Mouse (Mus musculus) heart, postnatal 4 days (tissue): Measurements from ENCODE around the gene Fto. TPM values are rescaled to one million over a fixed set of nuclear protein-coding genes. Genes with fewer than 3 reads are reported as not detected.

ENCODE experiments used
- DNase-seq: peaks from one replicate; pipeline ENCODE4 v3.0.0; 2021
- total RNA-seq, 2 experiments: library from RNA; stranded (reverse); gene quantifications; 2 replicates each; pipeline ENCODE4 v1.2.3; 2021

Gene Fto
- total RNA-seq, 2 experiments from 2014 or later, result 81.5 to 87.0 TPM

GRCm38 (mm10) chr8:91324916-91325315 lies 11.6 kb downstream of the Fto start:
- DNase-seq, result no peak

- no peak for DNase-seq
These were observed 12.7 kb downstream of the Fto start for GRCm38 (mm10) chr8:91326018-91326417.

- no peak for DNase-seq
These were observed 13.6 kb downstream of the Fto start for GRCm38 (mm10) chr8:91326946-91327345.

- DNase-seq, result no peak
These were observed 14.3 kb downstream of the Fto start for GRCm38 (mm10) chr8:91327471-91328205.

- DNase-seq, result no peak
These were observed 15.7 kb downstream of the Fto start for GRCm38 (mm10) chr8:91329056-91329455.

- DNase-seq, result no peak
These were observed 16.1 kb downstream of the Fto start for GRCm38 (mm10) chr8:91329461-91329850.

- no peak for DNase-seq
These were observed 25.2 kb downstream of the Fto start for GRCm38 (mm10) chr8:91338389-91339154.

GRCm38 (mm10) chr8:91339651-91340050 lies 26.3 kb downstream of the Fto start:
- DNase-seq, result no peak

GRCm38 (mm10) chr8:91340746-91341145 lies 27.4 kb downstream of the Fto start:
- no peak for DNase-seq

- no peak for DNase-seq
These were observed 28.9 kb downstream of the Fto start for GRCm38 (mm10) chr8:91342196-91342595.

GRCm38 (mm10) chr8:91342798-91343197 lies 29.5 kb downstream of the Fto start:
- DNase-seq, result no peak

GRCm38 (mm10) chr8:91344659-91345058 lies 31.3 kb downstream of the Fto start:
- DNase-seq, result no peak

- no peak for DNase-seq
These were observed 33.8 kb downstream of the Fto start for GRCm38 (mm10) chr8:91347146-91347545.

GRCm38 (mm10) chr8:91347595-91347994 lies 34.3 kb downstream of the Fto start:
- DNase-seq, result no peak

- DNase-seq, result no peak
These were observed 36.5 kb downstream of the Fto start for GRCm38 (mm10) chr8:91349816-91350215.

- no peak for DNase-seq
These were observed 37.3 kb downstream of the Fto start for GRCm38 (mm10) chr8:91350628-91351027.

- no peak for DNase-seq
These were observed 39.3 kb downstream of the Fto start for GRCm38 (mm10) chr8:91352598-91352997.

GRCm38 (mm10) chr8:91353062-91353461 lies 39.7 kb downstream of the Fto start:
- DNase-seq, result no peak

GRCm38 (mm10) chr8:91353907-91354306 lies 40.6 kb downstream of the Fto start:
- no peak for DNase-seq

GRCm38 (mm10) chr8:91355301-91355905 lies 42.1 kb downstream of the Fto start:
- no peak for DNase-seq

- DNase-seq, result no peak
These were observed 42.8 kb downstream of the Fto start for GRCm38 (mm10) chr8:91355956-91356699.

GRCm38 (mm10) chr8:91357493-91358014 lies 44.2 kb downstream of the Fto start:
- no peak for DNase-seq

- DNase-seq, result no peak
These were observed 44.7 kb downstream of the Fto start for GRCm38 (mm10) chr8:91358016-91358415.
